Mouse (Mus musculus) intestine, embryonic 16.5 days (tissue): Measurements from ENCODE around the gene Krt9. TPM values are rescaled to one million over a fixed set of nuclear protein-coding genes. Genes with fewer than 3 reads are reported as not detected.
A peak's percentile ranks its signal among the peaks of the same experiment; 100 is the strongest.

Experiments used
- ATAC-seq: fragments of 200-750 bp; cut with Nextera tagmentation; 2 replicates; pipeline ENCODE4 v1.8.0; 2017; ENCODE audit warnings: moderate TSS enrichment, moderate library complexity
- H3K27ac ChIP-seq: fragments of 300-500 bp; sonication (generic); 2 replicates; pipeline ENCODE4 v1.5.1; 2014; ENCODE audit warnings: mild to moderate bottlenecking, low read length
- H3K27me3 ChIP-seq: fragments of 300-500 bp; sonication (generic); replicated peaks from 2 replicates; pipeline ENCODE4 v1.6.1; 2014; ENCODE audit warnings: low read length, control low read depth, mixed read lengths; ENCODE audit not compliant: control insufficient read depth, insufficient read depth
- H3K36me3 ChIP-seq: fragments of 300-500 bp; sonication (generic); 2 replicates; pipeline ENCODE4 v1.6.1; 2014; ENCODE audit warnings: low read length, control low read depth; ENCODE audit not compliant: control insufficient read depth, insufficient read depth
- H3K4me1 ChIP-seq: fragments of 300-500 bp; sonication (generic); 2 replicates; pipeline ENCODE4 v1.6.1; 2014; ENCODE audit warnings: low read length, control low read depth, mixed read lengths; ENCODE audit not compliant: control insufficient read depth, insufficient read depth
- H3K4me2 ChIP-seq: fragments of 300-500 bp; sonication (generic); 2 replicates; pipeline ENCODE4 v1.6.1; 2014; ENCODE audit warnings: low read depth, low read length, control low read depth
- H3K4me3 ChIP-seq: fragments of 300-500 bp; sonication (generic); 2 replicates; pipeline ENCODE4 v1.5.1; 2014; ENCODE audit warnings: mild to moderate bottlenecking, low read length
- H3K9ac ChIP-seq: fragments of 300-500 bp; sonication (generic); 2 replicates; pipeline ENCODE4 v1.6.1; 2014; ENCODE audit warnings: low read depth, low read length
- H3K9me3 ChIP-seq: fragments of 300-500 bp; sonication (generic); 2 replicates; pipeline ENCODE4 v1.6.1; 2016; ENCODE audit warnings: low read length, control low read depth; ENCODE audit not compliant: control insufficient read depth
- WGBS: fragments of 180-500 bp; shearing (Covaris S2); extraction: QIAGEN DNeasy Blood & Tissue Kit; methylation state at CpG from one replicate; pipeline ENCODE4 v1.1.7; 2014; 5-methylcytosine and 5-hydroxymethylcytosine counted together
- polyA plus RNA-seq: library from polyadenylated mRNA; unstranded; fragments of >200 nt; fragmentation: Nextera tagmentation; extraction: Ambion mirVana; gene quantifications from 2 replicates; pipeline ENCODE4 v1.2.1, GENCODE M21; 2015

Krt9 gene
- polyA plus RNA-seq, 1 experiment from 2014 or later: not detected

- H3K4me2 ChIP-seq: peak overlapping the region; percentile 26
- 0 out of 2 replicates have a peak overlapping the region, but pooled peaks have one; percentile 30 for H3K9ac ChIP-seq
- H3K36me3 ChIP-seq: no peaks in the 10 kb centered on the region
- no peak for ATAC-seq
- WGBS: 63% methylated on average over 21 of the region's 21 CpGs
- H3K27ac ChIP-seq: peak overlapping the region; percentile 81
- 0 out of 2 replicates have a peak, but pooled peaks cover 5% of the 10 kb centered on the region for H3K27me3 ChIP-seq
- H3K4me1 ChIP-seq: peaks cover 24% of the 10 kb centered on the region
- peak overlapping the region; percentile 9; the same call in 1 of the 2 replicates for H3K4me3 ChIP-seq
- no peaks in the 10 kb centered on the region for H3K9me3 ChIP-seq
These were observed 52.1 kb downstream of the Krt9 start for GRCm38 (mm10) chr11:100140966-100141365.

- WGBS: 33% methylated on average over 2 of the region's 2 CpGs
- peak overlapping the region; percentile 81 for H3K27ac ChIP-seq
- H3K9me3 ChIP-seq: no peaks in the 10 kb centered on the region
- peak overlapping the region; percentile 45 for H3K9ac ChIP-seq
- no peaks in the 10 kb centered on the region for H3K36me3 ChIP-seq
- H3K4me3 ChIP-seq: no peak overlapping the region
- ATAC-seq: peak; percentile 75
- H3K4me2 ChIP-seq: no peak overlapping the region
- H3K4me1 ChIP-seq: peaks cover 24% of the 10 kb centered on the region
- no peaks in the 10 kb centered on the region for H3K27me3 ChIP-seq
These were observed 53.7 kb downstream of the Krt9 start for GRCm38 (mm10) chr11:100139391-100139790.

- Histone ChIP-seq H3K9ac (no peak overlapping the region), H3K4me1 (peaks cover 24% of the 10 kb centered on the region), H3K27ac (peak overlapping the region; percentile 81), H3K4me2 (no peak overlapping the region), H3K4me3 (no peak overlapping the region), H3K27me3 (no peaks in the 10 kb centered on the region), H3K36me3 (no peaks in the 10 kb centered on the region), H3K9me3 (no peaks in the 10 kb centered on the region)
- 40% methylated on average over 7 of the region's 7 CpGs for WGBS
- ATAC-seq: peak; percentile 87
These were observed 54.2 kb downstream of the Krt9 start for GRCm38 (mm10) chr11:100138809-100139208.

GRCm38 (mm10) chr11:100137693-100138092 is 55.4 kb downstream of the Krt9 start:
- Histone ChIP-seq H3K27me3 (no peaks in the 10 kb centered on the region), H3K4me2 (no peak overlapping the region), H3K9ac (no peak overlapping the region), H3K4me1 (peaks cover 24% of the 10 kb centered on the region), H3K9me3 (no peaks in the 10 kb centered on the region), H3K36me3 (no peaks in the 10 kb centered on the region), H3K27ac (peak overlapping the region; percentile 52), H3K4me3 (no peak overlapping the region)
- peak; percentile 32 for ATAC-seq
- 22% methylated on average over 5 of the region's 5 CpGs for WGBS

Other genes with a start within 250 kb of the Krt9 start
- not detected in 2 replicates for gene Krtap9-5, start 244.8 kb downstream of the Krt9 start, polyA plus RNA-seq
- not detected in 2 replicates for gene Krtap29-1, start 214.2 kb downstream of the Krt9 start, polyA plus RNA-seq
- gene Krtap16-1, start 206.6 kb downstream of the Krt9 start, polyA plus RNA-seq: not detected in 2 replicates
- gene Krtap17-1, start 199.3 kb downstream of the Krt9 start, polyA plus RNA-seq: not detected in 2 replicates
- not detected in 2 replicates for gene Krt33a, start 177.0 kb downstream of the Krt9 start, polyA plus RNA-seq
- gene Krt33b, start 163.4 kb downstream of the Krt9 start, polyA plus RNA-seq: not detected in 2 replicates
- not detected in 2 replicates for gene Krt34, start 151.7 kb downstream of the Krt9 start, polyA plus RNA-seq
- gene Krt31, start 142.7 kb downstream of the Krt9 start, polyA plus RNA-seq: not detected in 2 replicates
- not detected in 2 replicates for gene Krt32, start 105.0 kb downstream of the Krt9 start, polyA plus RNA-seq
- 0.07 and 0.12 TPM in 2 replicates for gene Krt35, start 97.0 kb downstream of the Krt9 start, polyA plus RNA-seq
- gene Krt36, start 87.6 kb downstream of the Krt9 start, polyA plus RNA-seq: 0.10 TPM in 1 of 2 replicates, not detected in the other
- gene Krt13, start 71.7 kb downstream of the Krt9 start, polyA plus RNA-seq: 0.29 TPM in 1 of 2 replicates, not detected in the other
- gene Krt15, start 57.3 kb downstream of the Krt9 start, polyA plus RNA-seq: 2.2 and 4.5 TPM in 2 replicates
- gene Krt19, start 44.6 kb downstream of the Krt9 start, polyA plus RNA-seq: 884 and 955 TPM in 2 replicates
- gene Krt14, start 14.3 kb upstream of the Krt9 start, polyA plus RNA-seq: 7.3 and 7.9 TPM in 2 replicates
- gene Krt16, start 55.7 kb upstream of the Krt9 start, polyA plus RNA-seq: not detected in 2 replicates
- gene Krt17, start 67.8 kb upstream of the Krt9 start, polyA plus RNA-seq: 11.5 and 11.8 TPM in 2 replicates
- gene Krt42, start 76.6 kb upstream of the Krt9 start, polyA plus RNA-seq: not detected in 2 replicates
- gene Eif1, start 126.6 kb upstream of the Krt9 start, polyA plus RNA-seq: 1,811 and 1,878 TPM in 2 replicates
- gene Gast, start 141.2 kb upstream of the Krt9 start, polyA plus RNA-seq: 0.77 and 0.80 TPM in 2 replicates
- 12.6 and 13.5 TPM in 2 replicates for gene Hap1, start 162.9 kb upstream of the Krt9 start, polyA plus RNA-seq
- gene Jup, start 204.5 kb upstream of the Krt9 start, polyA plus RNA-seq: 165 and 179 TPM in 2 replicates
- 36.9 and 38.5 TPM in 2 replicates for gene P3h4, start 221.6 kb upstream of the Krt9 start, polyA plus RNA-seq
- gene Fkbp10, start 222.5 kb upstream of the Krt9 start, polyA plus RNA-seq: 72.7 and 78.1 TPM in 2 replicates
- gene Nt5c3b, start 248.6 kb upstream of the Krt9 start, polyA plus RNA-seq: 82.5 and 85.8 TPM in 2 replicates
- 0.37 and 0.39 TPM in 2 replicates for gene Klhl10, start 248.7 kb upstream of the Krt9 start, polyA plus RNA-seq